Mouse (Mus musculus) left cerebral cortex, postnatal 36 days (tissue): Measurements from ENCODE around the gene Dnajc1. TPM values are rescaled to one million over a fixed set of nuclear protein-coding genes. Genes with fewer than 3 reads are reported as not detected.

Experiments used
- DNase-seq, 2 experiments: peaks; one replicate each; pipeline ENCODE4 v3.0.0; 2021 to 2022; ENCODE audit warnings: low spot score in 2 of 2, mixed read lengths in 1 of 2
- intact Hi-C: fragments of 180-260 bp; cut with DNase I; formaldehyde crosslinking; loops from one replicate; pipeline ENCODE4 v1.15.1; 2025
- total RNA-seq, 2 experiments: library from RNA; stranded (reverse); gene quantifications; 2 replicates each; pipeline ENCODE4 v1.2.3; 2021

The Dnajc1 gene
- total RNA-seq, 2 experiments from 2014 or later = 17.1 to 23.7 TPM

- intact Hi-C loops = loop anchor here (5.0 kb wide), 1 partner anchor 182 kb away; no protein-coding TSS in a partner anchor
Observed at GRCm38 (mm10) chr2:18209211-18209823, 183.3 kb downstream of the Dnajc1 start.

GRCm38 (mm10) chr2:18208578-18208977 is 184.1 kb downstream of the Dnajc1 start:
- DNase-seq = peak; percentile 63 to 67
- intact Hi-C loops = loop anchor here (5.0 kb wide), 1 partner anchor 181 kb away; no protein-coding TSS in a partner anchor

More at GRCm38 (mm10) chr2:18209211-18209823, 183.3 kb downstream of the Dnajc1 start:
- no peak for DNase-seq

- intact Hi-C loops = loop anchor here (5.0 kb wide), 1 partner anchor 180 kb away; no protein-coding TSS in a partner anchor
- no peak for DNase-seq
Observed at GRCm38 (mm10) chr2:18206811-18207210, 185.8 kb downstream of the Dnajc1 start.

GRCm38 (mm10) chr2:18205118-18205517 is 187.5 kb downstream of the Dnajc1 start:
- no peak for DNase-seq
- intact Hi-C loops = loop anchor here (5.0 kb wide), 1 partner anchor 178 kb away; no protein-coding TSS in a partner anchor

- DNase-seq = no peak
- intact Hi-C loops = no loop called here
Observed at GRCm38 (mm10) chr2:18202923-18203322, 189.7 kb downstream of the Dnajc1 start.

GRCm38 (mm10) chr2:18201820-18202462 is 190.7 kb downstream of the Dnajc1 start:
- no peak for DNase-seq

GRCm38 (mm10) chr2:18195691-18196396 is 196.8 kb downstream of the Dnajc1 start:
- DNase-seq = no peak
- intact Hi-C loops = no loop called here

More at GRCm38 (mm10) chr2:18201820-18202462, 190.7 kb downstream of the Dnajc1 start:
- intact Hi-C loops = no loop called here

GRCm38 (mm10) chr2:18195285-18195684 is 197.3 kb downstream of the Dnajc1 start:
- intact Hi-C loops = no loop called here
- no peak for DNase-seq

- intact Hi-C loops = no loop called here
- no peak for DNase-seq
Observed at GRCm38 (mm10) chr2:18188367-18188766, 204.3 kb downstream of the Dnajc1 start.

GRCm38 (mm10) chr2:18183079-18183478 is 209.6 kb downstream of the Dnajc1 start:
- intact Hi-C loops = no loop called here
- DNase-seq = no peak

GRCm38 (mm10) chr2:18181631-18182030 is 211.0 kb downstream of the Dnajc1 start:
- intact Hi-C loops = no loop called here
- DNase-seq = no peak

GRCm38 (mm10) chr2:18180323-18180722 is 212.3 kb downstream of the Dnajc1 start:
- no peak for DNase-seq
- intact Hi-C loops = no loop called here

GRCm38 (mm10) chr2:18176235-18176634 is 216.4 kb downstream of the Dnajc1 start:
- intact Hi-C loops = no loop called here
- DNase-seq = no peak

GRCm38 (mm10) chr2:18175234-18175633 is 217.4 kb downstream of the Dnajc1 start:
- DNase-seq = no peak
- intact Hi-C loops = no loop called here

GRCm38 (mm10) chr2:18169174-18169948 is 223.3 kb downstream of the Dnajc1 start:
- DNase-seq = no peak
- intact Hi-C loops = no loop called here

GRCm38 (mm10) chr2:18165511-18165910 is 227.1 kb downstream of the Dnajc1 start:
- intact Hi-C loops = no loop called here
- no peak for DNase-seq

- DNase-seq = no peak
- intact Hi-C loops = no loop called here
Observed at GRCm38 (mm10) chr2:18160992-18161391, 231.6 kb downstream of the Dnajc1 start.

- DNase-seq = no peak
- intact Hi-C loops = no loop called here
Observed at GRCm38 (mm10) chr2:18159426-18159825, 233.2 kb downstream of the Dnajc1 start.

GRCm38 (mm10) chr2:18156131-18156530 is 236.5 kb downstream of the Dnajc1 start:
- DNase-seq = no peak
- intact Hi-C loops = no loop called here
